Mouse (Mus musculus) stomach, postnatal 0 days (tissue): ENCODE data around the gene A930017K11Rik. TPM values are rescaled to one million over a fixed set of nuclear protein-coding genes. Genes with fewer than 3 reads are reported as not detected.

Experiments used
- ATAC-seq: fragments of 200-750 bp; cut with Nextera tagmentation; 2 replicates; pipeline ENCODE4 v1.8.0; 2017; ENCODE audit not compliant: low FRiP score, low TSS enrichment
- DNase-seq: peaks from one replicate; pipeline ENCODE4 v3.0.0-alpha.2; 2016; ENCODE audit warnings: low spot score
- H3K27ac ChIP-seq: fragments of 300-500 bp; sonication (generic); replicated peaks from 2 replicates; pipeline ENCODE4 v1.5.1; 2014; ENCODE audit warnings: mild to moderate bottlenecking, control low read depth
- H3K27me3 ChIP-seq: fragments of 300-500 bp; sonication (generic); 2 replicates; pipeline ENCODE4 v1.6.1; 2014; ENCODE audit warnings: low read length; ENCODE audit not compliant: control insufficient read depth, insufficient read depth
- H3K36me3 ChIP-seq: fragments of 300-500 bp; sonication (generic); 2 replicates; pipeline ENCODE4 v1.6.1; 2014; ENCODE audit warnings: low read length, mixed read lengths; ENCODE audit not compliant: control insufficient read depth, insufficient read depth
- H3K4me1 ChIP-seq: fragments of 300-500 bp; sonication (generic); replicated peaks from 2 replicates; pipeline ENCODE4 v1.6.1; 2014; ENCODE audit warnings: antibody characterized with exemption; ENCODE audit not compliant: control insufficient read depth, insufficient read depth
- H3K4me2 ChIP-seq: fragments of 300-500 bp; sonication (generic); replicated peaks from 2 replicates; pipeline ENCODE4 v1.6.1; 2014; ENCODE audit warnings: low read depth, mild to moderate bottlenecking, control low read depth, moderate library complexity
- H3K4me3 ChIP-seq: fragments of 300-500 bp; sonication (generic); 2 replicates; pipeline ENCODE4 v1.5.1; 2014; ENCODE audit warnings: low read depth, low read length, control low read depth
- H3K9ac ChIP-seq: fragments of 300-500 bp; sonication (generic); 2 replicates; pipeline ENCODE4 v1.6.1; 2014; ENCODE audit warnings: mild to moderate bottlenecking, low read length, control low read depth, mixed read lengths
- H3K9me3 ChIP-seq: fragments of 300-500 bp; sonication (generic); 2 replicates; pipeline ENCODE4 v1.6.1; 2016; ENCODE audit warnings: low read length; ENCODE audit not compliant: control insufficient read depth
- CTCF ChIP-seq: IDR thresholded peaks from 2 replicates; pipeline ENCODE4 v1.5.1; 2016; ENCODE audit warnings: antibody characterized with exemption, low read depth, mild to moderate bottlenecking, moderate library complexity
- EP300 ChIP-seq: optimal IDR thresholded peaks from 2 replicates; pipeline ENCODE3; 2016; ENCODE audit warnings: antibody characterized with exemption
- WGBS: fragments of 180-500 bp; shearing (Covaris S2); extraction: QIAGEN DNeasy Blood & Tissue Kit; methylation state at CpG from one replicate; pipeline ENCODE4 v1.1.7; 2014; 5-methylcytosine and 5-hydroxymethylcytosine counted together
- polyA plus RNA-seq: library from polyadenylated mRNA; unstranded; fragments of >200 nt; fragmentation: Nextera tagmentation; extraction: Ambion mirVana; gene quantifications from 2 replicates; pipeline ENCODE4 v1.2.1, GENCODE M21; 2015

Gene A930017K11Rik
- polyA plus RNA-seq, 1 experiment from 2014 or later = not detected

DNA sequence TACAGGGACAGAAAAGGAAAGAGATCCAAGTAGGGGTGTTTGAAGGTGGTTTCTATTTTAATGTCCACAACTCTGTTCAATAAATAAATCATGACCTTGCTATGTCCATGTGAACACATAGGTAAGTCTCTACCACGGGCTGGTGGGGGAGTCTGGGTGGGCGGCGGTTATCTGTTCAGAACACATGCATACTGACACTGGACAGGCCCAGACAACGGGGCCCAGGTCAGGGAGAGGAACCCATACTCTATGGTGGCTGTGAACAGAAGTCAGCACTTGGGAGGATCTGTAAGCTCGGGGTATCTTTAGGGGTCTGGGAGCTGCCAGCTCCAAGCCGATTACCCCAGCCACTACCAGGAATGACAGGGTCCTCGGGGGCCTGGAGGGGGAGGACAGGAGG lies 6.0 kb downstream of the A930017K11Rik start:
- TF ChIP-seq EP300 (no peak), CTCF (no peak)
- Histone ChIP-seq H3K9me3 (no peaks in the 10 kb centered on the region), H3K9ac (no peak overlapping the region), H3K4me1 (no peaks in the 10 kb centered on the region), H3K4me3 (no peak overlapping the region), H3K36me3 (no peaks in the 10 kb centered on the region), H3K27ac (no peak overlapping the region), H3K4me2 (no peak overlapping the region), H3K27me3 (no peaks in the 10 kb centered on the region)
- WGBS = 60% methylated on average over 7 of the region's 7 CpGs
- ATAC-seq (no peak), DNase-seq (no peak)

DNA sequence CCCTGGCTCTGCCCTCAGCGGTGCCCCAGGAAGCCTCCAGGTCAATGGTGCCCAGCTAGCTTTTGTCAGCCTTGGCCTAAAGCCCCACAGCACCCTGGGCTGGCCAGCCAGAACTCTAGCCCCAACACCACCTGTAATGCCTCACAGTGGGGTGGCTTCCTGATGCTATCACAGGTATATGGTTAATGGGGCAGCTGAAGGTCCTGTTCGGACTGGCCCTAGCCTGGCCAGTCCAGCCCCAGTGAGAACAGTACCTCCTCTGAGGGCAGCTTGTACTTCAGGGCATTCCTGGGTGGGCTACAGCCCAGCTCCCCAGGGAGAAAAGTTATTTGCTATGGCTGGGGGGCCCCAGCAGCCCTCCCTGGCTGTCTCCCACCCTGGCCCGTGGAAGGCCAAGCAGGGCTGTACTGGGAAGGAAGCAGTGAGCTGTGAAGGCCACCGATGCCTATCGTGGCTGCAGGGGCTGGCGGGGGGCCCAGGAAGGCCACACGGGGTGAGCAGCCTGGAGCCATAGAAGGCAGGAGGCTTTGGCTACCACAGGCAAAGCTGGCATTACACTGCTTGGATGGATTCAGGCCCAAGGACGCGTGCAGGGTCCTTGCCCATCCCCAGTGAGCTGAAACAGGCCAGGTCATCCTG lies 6.7 kb downstream of the A930017K11Rik start:
- Histone ChIP-seq H3K27ac (no peak overlapping the region), H3K4me3 (no peak overlapping the region), H3K27me3 (no peaks in the 10 kb centered on the region), H3K36me3 (no peaks in the 10 kb centered on the region), H3K9ac (no peak overlapping the region), H3K4me1 (no peaks in the 10 kb centered on the region), H3K4me2 (no peak overlapping the region), H3K9me3 (no peaks in the 10 kb centered on the region)
- TF ChIP-seq CTCF (no peak), EP300 (no peak)
- 72% methylated on average over 9 of the region's 9 CpGs for WGBS
- no peak for ATAC-seq
- no peak for DNase-seq

DNA sequence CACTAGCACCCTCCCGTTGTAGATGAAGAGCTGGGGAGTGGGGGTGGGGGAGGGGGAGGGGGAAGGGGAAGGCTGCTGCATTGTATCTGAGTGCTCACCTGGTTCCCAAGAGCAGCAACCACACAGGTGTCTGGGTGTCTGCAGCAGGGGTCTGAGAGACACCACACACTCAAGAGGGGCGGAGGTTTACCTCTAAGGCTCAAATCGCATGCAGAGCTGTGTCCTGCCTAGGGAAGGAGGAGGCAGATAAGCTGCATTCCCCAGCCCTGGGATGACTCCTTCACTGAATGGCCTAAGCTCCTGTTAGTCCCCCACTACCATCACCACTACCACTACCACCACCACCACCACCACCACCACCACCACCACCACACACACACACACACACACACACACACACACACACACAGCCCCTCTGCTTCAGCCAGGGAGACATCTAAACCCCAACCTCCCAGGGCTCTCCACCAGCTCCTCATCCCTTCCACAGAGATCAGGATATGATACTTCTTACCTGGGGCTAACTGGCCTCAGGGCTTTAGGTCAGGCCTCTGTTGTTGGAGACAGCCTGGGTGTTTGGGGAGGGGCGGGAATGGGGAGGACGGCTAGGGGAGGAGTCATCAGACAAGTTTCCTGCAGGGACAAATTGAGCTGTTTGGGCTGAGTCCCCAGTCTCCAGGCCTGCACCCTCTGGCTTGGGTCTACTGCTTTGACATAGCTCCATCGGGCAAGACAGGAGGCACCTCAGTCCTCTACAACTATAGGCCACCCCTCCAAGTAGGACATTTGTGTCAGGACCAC lies 7.8 kb downstream of the A930017K11Rik start, which contains the start of the genes Pigq and Nhlrc4:
Gene Pigq (minus strand): TSS at position 571 of the 798 bp plus-strand sequence.
Gene Nhlrc4 (minus strand): TSS at position 596 of the 798 bp plus-strand sequence.
- no peak for ATAC-seq
- H3K27ac ChIP-seq = no peak within 1 kb of the TSS
- 50% methylated on average over 6 of the region's 6 CpGs for WGBS
- H3K4me1 ChIP-seq = no peaks in the 10 kb centered on the region
- H3K36me3 ChIP-seq = no peaks in the 10 kb centered on the region
- H3K27me3 ChIP-seq = no peaks in the 10 kb centered on the region
- no peak for TF ChIP-seq EP300
- TF ChIP-seq CTCF = no peak
- no peak for DNase-seq
- H3K4me2 ChIP-seq = no peak within 1 kb of the TSS
- no peaks in the 10 kb centered on the region for H3K9me3 ChIP-seq
- H3K9ac ChIP-seq = no peak within 1 kb of the TSS
- no peak within 1 kb of the TSS for H3K4me3 ChIP-seq

DNA sequence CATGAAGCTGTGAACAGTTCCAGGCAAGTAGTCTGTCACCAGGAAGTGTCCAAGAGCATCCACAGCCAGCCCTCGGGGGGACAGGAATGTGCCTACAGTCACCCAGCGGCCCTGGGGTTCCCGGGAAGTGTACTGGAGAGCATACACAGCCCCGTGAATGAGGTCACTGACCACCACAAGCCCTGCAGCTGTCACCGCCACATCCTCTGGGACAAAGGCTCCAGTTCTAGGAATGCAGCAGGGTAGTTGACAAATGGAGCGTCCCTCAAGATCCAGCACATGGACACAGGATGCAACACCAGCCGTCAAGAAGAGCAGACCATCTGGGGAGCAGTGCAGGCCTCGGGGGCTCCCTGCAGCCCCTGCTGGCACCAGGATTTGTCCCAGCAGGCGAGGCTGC lies 8.6 kb downstream of the A930017K11Rik start:
- no peak overlapping the region for H3K9ac ChIP-seq
- no peaks in the 10 kb centered on the region for H3K36me3 ChIP-seq
- no peak overlapping the region for H3K4me2 ChIP-seq
- H3K27ac ChIP-seq = no peak overlapping the region
- H3K9me3 ChIP-seq = no peaks in the 10 kb centered on the region
- TF ChIP-seq CTCF = no peak
- no peak for TF ChIP-seq EP300
- WGBS = 67% methylated on average over 9 of the region's 9 CpGs
- H3K27me3 ChIP-seq = no peaks in the 10 kb centered on the region
- DNase-seq (no peak), ATAC-seq (no peak)
- H3K4me3 ChIP-seq = no peak overlapping the region
- H3K4me1 ChIP-seq = no peaks in the 10 kb centered on the region

DNA sequence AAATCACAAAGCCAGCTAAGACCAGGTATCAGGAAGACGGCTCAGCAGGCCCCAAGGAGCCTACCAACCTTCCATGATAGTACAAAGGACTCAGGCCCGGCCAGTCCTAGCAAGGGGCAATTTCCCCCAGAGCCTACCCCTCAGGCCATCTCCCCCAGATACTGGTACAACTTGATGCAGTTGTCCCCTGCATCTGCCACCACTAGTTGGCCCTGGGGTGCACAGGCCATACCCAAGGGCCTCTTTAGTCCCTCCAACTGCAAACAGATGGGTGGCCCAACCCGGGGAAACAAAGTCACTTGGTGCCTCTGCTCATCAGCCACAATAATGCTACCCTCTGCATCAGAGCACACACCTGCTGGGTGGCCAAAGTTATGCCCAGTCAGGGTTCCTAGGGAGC lies 9.1 kb downstream of the A930017K11Rik start:
- DNase-seq (no peak), ATAC-seq (no peak)
- no peak for TF ChIP-seq CTCF
- TF ChIP-seq EP300 = no peak
- WGBS = 70% methylated on average over 3 of the region's 3 CpGs
- Histone ChIP-seq H3K9me3 (no peaks in the 10 kb centered on the region), H3K4me3 (no peak overlapping the region), H3K4me2 (no peak overlapping the region), H3K9ac (no peak overlapping the region), H3K27ac (no peak overlapping the region), H3K27me3 (no peaks in the 10 kb centered on the region), H3K36me3 (no peaks in the 10 kb centered on the region), H3K4me1 (no peaks in the 10 kb centered on the region)
